Mouse (Mus musculus): ENCODE measurements at regions not wholly inside any gene's neighbourhood (a gene's known extent, or its start where the extent isn't known, plus 50 kb on each side); places are given as distances from the start of the nearest gene placed in this dataset.

GRCm38 (mm10) chr13:116795041-116795440 lies 230.3 kb downstream of the Parp8 start:
- no peak for ATAC-seq (ENCODE audit: poor library complexity, severe bottlenecking)

GRCm38 (mm10) chr13:116781616-116782015 lies 243.7 kb downstream of the Parp8 start:
- ATAC-seq (ENCODE audit: poor library complexity, severe bottlenecking): no peak

DNA sequence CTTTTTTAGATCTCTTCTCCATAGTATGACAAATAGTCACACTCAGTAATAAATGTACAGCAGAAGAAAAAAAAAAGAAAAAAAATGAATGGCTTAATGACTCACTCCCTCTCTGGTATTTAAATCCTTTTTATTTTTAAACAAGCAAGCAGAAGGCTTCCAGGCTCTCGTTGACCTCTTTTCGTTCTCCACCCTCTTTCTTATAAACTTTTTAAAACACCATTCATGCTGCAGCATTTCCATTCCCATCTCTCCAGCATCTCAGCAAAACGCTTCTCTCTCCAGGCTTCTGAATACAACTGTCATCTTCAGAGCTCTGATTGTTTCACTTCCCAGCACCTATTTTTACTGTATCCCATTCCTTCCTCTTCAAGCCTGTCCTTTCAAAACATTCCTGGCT lies 259.8 kb downstream of the Parp8 start:
- no peak for ATAC-seq (ENCODE audit: poor library complexity, severe bottlenecking)

DNA sequence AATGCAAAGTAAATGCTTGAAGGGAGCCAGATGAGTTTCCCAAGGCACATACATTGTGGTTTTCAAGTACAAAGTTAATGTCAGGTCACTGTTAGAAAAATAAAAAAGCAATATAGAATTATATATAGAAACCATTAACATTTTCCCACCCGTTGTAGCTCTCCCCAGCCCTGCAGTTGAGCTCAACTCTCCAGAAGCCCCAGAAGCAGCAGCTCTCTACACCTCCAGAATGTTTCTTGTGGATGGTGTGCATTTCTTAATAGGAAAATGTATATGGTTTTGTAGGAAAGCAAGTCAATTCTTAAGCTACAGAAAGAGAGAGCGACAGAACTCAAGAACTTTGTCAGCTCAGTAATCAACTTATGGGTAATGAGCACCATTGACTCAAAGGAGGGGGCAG lies 265.4 kb downstream of the Parp8 start:
- ATAC-seq (ENCODE audit: poor library complexity, severe bottlenecking): no peak

DNA sequence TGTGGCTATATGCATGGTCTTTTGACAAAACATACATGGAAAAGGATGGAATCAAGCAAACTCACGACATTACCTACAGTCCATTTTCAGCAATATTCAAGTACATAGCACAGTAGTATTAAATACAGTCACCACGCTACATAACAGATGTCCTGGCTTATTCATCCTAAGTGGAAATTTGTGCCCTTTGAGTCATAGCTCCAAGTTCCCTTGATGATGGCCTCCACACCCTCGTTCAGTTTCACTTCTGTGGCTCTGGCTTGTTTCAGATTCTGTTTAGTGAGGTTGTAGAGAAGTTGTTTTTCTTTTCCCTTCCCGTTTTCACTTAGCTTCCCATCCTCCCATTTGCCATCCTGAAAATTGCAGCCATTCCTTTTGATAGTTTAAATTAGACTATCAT lies 284.5 kb downstream of the Parp8 start:
- peak; percentile 89 for ATAC-seq (ENCODE audit: poor library complexity, severe bottlenecking)

DNA sequence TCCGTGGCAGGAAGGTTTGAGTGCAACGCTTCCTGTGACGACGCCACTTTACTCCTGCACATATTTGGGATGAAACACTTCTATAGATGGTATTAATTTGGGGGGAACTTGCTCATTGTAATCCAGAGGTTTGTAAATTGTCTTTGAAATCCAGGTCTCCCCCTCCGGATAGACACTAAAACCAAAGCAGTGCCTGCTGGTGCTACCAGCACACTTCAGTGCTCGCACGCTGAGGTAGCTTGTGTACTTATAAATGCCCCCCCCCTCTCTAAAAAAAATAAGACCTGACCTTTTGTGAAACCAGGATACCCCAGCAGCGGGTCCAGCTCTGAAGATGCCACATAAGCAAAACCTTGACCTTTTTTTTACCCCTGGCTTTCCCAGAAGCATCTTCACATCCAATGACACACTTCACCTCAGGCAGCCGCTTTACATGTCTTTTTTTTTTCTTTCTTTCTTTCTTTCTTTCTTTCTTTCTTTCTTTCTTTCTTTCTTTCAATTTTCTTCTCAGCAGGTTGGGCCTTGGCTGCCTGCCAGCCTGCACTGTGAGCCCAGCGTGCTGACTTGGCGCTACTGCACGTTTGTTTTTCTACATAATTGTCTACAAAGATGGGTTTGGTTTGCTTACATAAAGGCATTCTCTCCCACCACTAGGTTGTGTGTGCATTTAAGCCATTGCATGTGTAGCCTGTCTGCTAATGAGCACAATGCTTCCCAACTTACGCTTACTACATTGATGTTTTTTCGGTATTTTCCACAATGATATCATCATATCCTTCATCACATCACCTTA lies 301.8 kb downstream of the Parp8 start:
- no peak for ATAC-seq (ENCODE audit: poor library complexity, severe bottlenecking)

DNA sequence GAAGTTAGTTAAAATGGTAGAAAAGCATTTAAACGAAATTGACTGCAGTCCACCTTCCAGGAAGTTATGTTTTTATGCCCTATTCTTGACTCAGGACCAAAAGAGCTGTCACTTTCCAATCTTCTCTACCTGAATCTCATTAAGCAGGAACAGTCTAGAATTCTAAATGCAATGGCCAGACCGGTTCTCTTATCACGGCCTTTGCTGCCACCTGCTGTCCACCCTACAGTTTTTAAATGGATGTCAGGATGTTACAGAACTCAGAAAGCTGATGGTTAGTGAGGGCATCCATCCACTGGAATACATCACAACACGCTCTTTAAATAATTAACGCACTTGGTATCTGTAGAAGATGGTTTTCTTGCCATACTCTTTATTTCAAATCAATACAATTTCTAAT lies 310.5 kb downstream of the Parp8 start:
- no peak for ATAC-seq (ENCODE audit: poor library complexity, severe bottlenecking)

- ATAC-seq (ENCODE audit: poor library complexity, severe bottlenecking): peak; percentile 82
Measured at GRCm38 (mm10) chr13:116711866-116712593, 313.3 kb downstream of the Parp8 start.

DNA sequence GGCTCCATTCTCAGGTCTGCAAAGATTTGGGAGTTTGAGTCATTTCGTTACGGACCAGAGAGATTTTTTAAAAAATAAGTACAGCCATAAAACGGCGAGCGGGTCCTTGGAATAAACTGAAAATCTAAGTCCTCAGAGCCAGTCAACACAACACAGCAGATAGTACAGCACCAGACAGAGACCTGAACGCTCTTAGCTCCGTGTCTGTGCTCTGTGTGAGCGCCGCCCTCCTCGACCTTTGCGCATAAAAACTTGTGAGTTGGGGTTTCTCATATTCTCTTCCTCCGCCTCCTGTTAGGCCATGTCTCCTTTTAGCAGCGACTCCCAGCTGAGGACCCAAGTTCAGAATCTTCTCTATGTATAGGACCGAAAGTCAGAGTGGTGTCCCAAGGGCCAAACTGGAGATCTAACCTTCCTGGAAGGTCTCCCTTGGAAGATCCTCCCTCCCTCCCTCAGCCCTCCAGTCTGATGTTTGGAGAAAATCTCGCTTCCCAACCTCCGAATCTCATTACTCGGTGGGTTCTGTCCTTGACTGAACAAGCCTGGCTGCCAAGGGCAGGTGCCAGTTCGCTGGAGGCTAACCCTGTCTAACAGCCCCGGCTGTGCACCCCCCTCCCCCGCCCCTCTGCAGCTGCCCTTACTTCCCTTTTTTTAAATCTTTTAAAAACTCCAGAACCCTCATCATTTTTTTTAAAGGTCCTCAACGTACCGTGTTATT lies 314.0 kb downstream of the Parp8 start:
- ATAC-seq (ENCODE audit: poor library complexity, severe bottlenecking): peak; percentile 46

DNA sequence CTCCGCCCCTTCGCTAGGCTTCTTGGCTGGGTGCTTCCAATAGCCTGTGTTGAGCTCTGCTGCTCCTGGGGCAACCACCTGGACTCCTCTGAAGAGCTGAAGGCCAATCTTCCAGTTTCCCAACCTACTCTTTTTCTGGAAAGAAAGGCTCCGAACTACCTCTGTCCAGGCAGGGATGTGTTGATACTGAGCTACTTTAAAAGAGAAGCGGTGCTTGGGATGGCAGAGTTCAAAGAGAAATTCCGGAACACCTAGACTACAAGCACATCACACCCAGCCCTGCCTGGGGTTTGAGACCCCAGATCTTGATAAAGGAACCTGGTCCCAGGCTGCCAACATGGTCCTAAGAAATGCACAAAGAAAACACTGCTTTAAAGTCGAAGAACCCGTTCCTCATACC lies 315.7 kb downstream of the Parp8 start:
- no peak for ATAC-seq (ENCODE audit: poor library complexity, severe bottlenecking)

GRCm38 (mm10) chr13:116708846-116709245 lies 316.5 kb downstream of the Parp8 start:
- no peak for ATAC-seq (ENCODE audit: poor library complexity, severe bottlenecking)

GRCm38 (mm10) chr13:116708456-116708780 lies 316.9 kb downstream of the Parp8 start:
- ATAC-seq (ENCODE audit: poor library complexity, severe bottlenecking): no peak

DNA sequence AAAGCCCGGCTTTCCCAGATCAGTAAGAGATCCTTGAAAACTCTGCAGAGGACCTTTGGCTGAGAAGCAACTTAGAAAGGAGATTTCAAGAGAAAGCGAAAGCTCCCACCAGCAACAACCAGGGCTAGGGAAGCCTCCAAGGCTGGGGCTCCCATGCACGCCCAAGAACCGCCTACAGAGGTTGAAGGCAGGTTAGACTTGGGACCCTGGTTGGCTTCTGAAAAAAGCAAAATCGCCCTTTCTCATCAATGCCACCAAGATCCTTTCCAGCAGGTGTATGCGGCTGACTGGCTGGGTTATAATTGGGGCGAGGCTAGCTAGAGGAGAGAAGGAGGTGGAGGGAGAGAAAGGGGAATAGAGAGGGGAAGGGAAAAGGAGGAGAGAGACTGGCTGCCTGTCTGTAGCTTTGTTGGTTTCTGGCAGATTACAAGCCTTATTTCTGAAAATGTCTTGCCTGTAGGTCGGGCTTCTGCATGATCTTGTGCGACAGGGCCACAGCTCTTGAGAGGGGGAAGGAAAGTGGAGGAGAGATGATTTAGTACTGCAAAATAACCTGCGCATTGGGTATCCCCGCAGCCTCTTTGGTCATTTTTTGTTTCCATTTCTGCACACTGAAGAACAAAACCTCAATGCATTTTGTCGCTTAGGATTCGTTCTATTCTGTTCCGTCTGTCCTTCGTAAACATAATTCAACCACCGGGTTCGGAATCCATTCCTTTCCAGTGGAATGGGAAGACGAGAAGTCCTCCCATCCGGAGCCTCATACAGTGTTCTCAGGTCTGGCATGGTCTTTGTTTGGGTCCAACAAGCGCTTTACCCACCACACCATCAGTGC lies 317.5 kb downstream of the Parp8 start:
- no peak for ATAC-seq (ENCODE audit: poor library complexity, severe bottlenecking)

GRCm38 (mm10) chr13:116706401-116707330 lies 318.7 kb downstream of the Parp8 start:
- ATAC-seq (ENCODE audit: poor library complexity, severe bottlenecking): no peak

- no peak for ATAC-seq (ENCODE audit: poor library complexity, severe bottlenecking)
Measured at GRCm38 (mm10) chr13:116705611-116706386, 319.5 kb downstream of the Parp8 start.

GRCm38 (mm10) chr13:116688714-116689113 lies 336.6 kb downstream of the Parp8 start:
- no peak for ATAC-seq (ENCODE audit: poor library complexity, severe bottlenecking)

Data from megakaryocyte, adult 5-6 weeks (primary cell).